Mouse (Mus musculus) limb, embryonic 10.5 days (tissue): ENCODE measurements at regions not wholly inside any gene's neighbourhood (a gene's known extent, or its start where the extent isn't known, plus 50 kb on each side); places are given as distances from the start of the nearest gene placed in this dataset.
"Not testable (repeated sequence)": the region's sequence is repeated elsewhere in the genome, so short reads cannot be mapped to it uniquely, and the experiment has no call there.

Source experiments
- DNase-seq: peaks from one replicate; pipeline ENCODE4 v3.0.0-alpha.2; 2017; ENCODE audit warnings: low spot score
- H3K27ac ChIP-seq: fragments of 300-500 bp; sonication (generic); 2 replicates; pipeline ENCODE4 v1.5.1; 2016; ENCODE audit warnings: mild to moderate bottlenecking
- H3K27me3 ChIP-seq: fragments of 300-500 bp; sonication (generic); 2 replicates; pipeline ENCODE4 v1.6.1; 2016; ENCODE audit warnings: low read depth, mild to moderate bottlenecking; ENCODE audit not compliant: poor library complexity, severe bottlenecking
- H3K36me3 ChIP-seq: fragments of 300-500 bp; sonication (generic); 2 replicates; pipeline ENCODE4 v1.6.1; 2016; ENCODE audit warnings: mild to moderate bottlenecking, moderate library complexity
- H3K4me1 ChIP-seq: fragments of 300-500 bp; sonication (generic); 2 replicates; pipeline ENCODE4 v1.6.1; 2016
- H3K4me3 ChIP-seq: fragments of 300-500 bp; sonication (generic); 2 replicates; pipeline ENCODE4 v1.5.1; 2016; ENCODE audit warnings: mild to moderate bottlenecking, moderate library complexity
- H3K9me3 ChIP-seq: fragments of 300-500 bp; sonication (generic); replicated peaks from 2 replicates; pipeline ENCODE4 v1.6.1; 2016; ENCODE audit warnings: mild to moderate bottlenecking
- WGBS: fragments of 180-500 bp; shearing (Covaris S2); methylation state at CpG from one replicate; pipeline ENCODE4 v1.1.7; 2016; 5-methylcytosine and 5-hydroxymethylcytosine counted together

GRCm38 (mm10) chr11:12913401-12913800, 448.6 kb upstream of the Cobl start:
- not testable (repeated sequence) for DNase-seq, H3K27ac ChIP-seq, H3K27me3 ChIP-seq, H3K9me3 ChIP-seq, H3K4me3 ChIP-seq, H3K36me3 ChIP-seq, H3K4me1 ChIP-seq
- 39% methylated on average over 6 of the region's 6 CpGs for WGBS

- H3K4me1 ChIP-seq, result no peaks in the 10 kb centered on the region
- H3K36me3 ChIP-seq, result no peaks in the 10 kb centered on the region
- no peaks in the 10 kb centered on the region for H3K9me3 ChIP-seq
- no peak overlapping the region for H3K4me3 ChIP-seq
- H3K27ac ChIP-seq, result no peak overlapping the region
- DNase-seq, result no peak
- 87% methylated on average over 1 of the region's 1 CpGs for whole genome bisulfite sequencing
- no peaks in the 10 kb centered on the region for H3K27me3 ChIP-seq
Measured at GRCm38 (mm10) chr11:12873712-12874111, 409.0 kb upstream of the Cobl start.

- WGBS, result 90% methylated on average over 2 of the region's 2 CpGs
Measured at GRCm38 (mm10) chr11:12872802-12873201, 408.0 kb upstream of the Cobl start.

GRCm38 (mm10) chr11:12872399-12872798, 407.6 kb upstream of the Cobl start:
- 68% methylated on average over 1 of the region's 1 CpGs for WGBS
- no peak for DNase-seq

More at GRCm38 (mm10) chr11:12872802-12873201, 408.0 kb upstream of the Cobl start:
- no peaks in the 10 kb centered on the region for H3K36me3 ChIP-seq
- H3K27me3 ChIP-seq, result no peaks in the 10 kb centered on the region
- no peaks in the 10 kb centered on the region for H3K4me1 ChIP-seq
- no peak for DNase-seq
- no peak overlapping the region for H3K4me3 ChIP-seq
- no peaks in the 10 kb centered on the region for H3K9me3 ChIP-seq
- no peak overlapping the region for H3K27ac ChIP-seq

GRCm38 (mm10) chr11:12867541-12867940, 402.8 kb upstream of the Cobl start:
- Histone ChIP-seq H3K27me3 (no peaks in the 10 kb centered on the region), H3K4me3 (no peak overlapping the region), H3K27ac (no peak overlapping the region), H3K9me3 (no peaks in the 10 kb centered on the region), H3K36me3 (no peaks in the 10 kb centered on the region), H3K4me1 (no peaks in the 10 kb centered on the region)
- no peak for DNase-seq

More at GRCm38 (mm10) chr11:12872399-12872798, 407.6 kb upstream of the Cobl start:
- no peaks in the 10 kb centered on the region for H3K27me3 ChIP-seq
- no peak overlapping the region for H3K27ac ChIP-seq
- no peaks in the 10 kb centered on the region for H3K9me3 ChIP-seq
- no peaks in the 10 kb centered on the region for H3K36me3 ChIP-seq
- no peaks in the 10 kb centered on the region for H3K4me1 ChIP-seq
- H3K4me3 ChIP-seq, result no peak overlapping the region

- no peak for DNase-seq
- H3K4me3 ChIP-seq, result no peak overlapping the region
- H3K36me3 ChIP-seq, result no peaks in the 10 kb centered on the region
- no peaks in the 10 kb centered on the region for H3K27me3 ChIP-seq
- H3K27ac ChIP-seq, result no peak overlapping the region
- no peaks in the 10 kb centered on the region for H3K9me3 ChIP-seq
- no peaks in the 10 kb centered on the region for H3K4me1 ChIP-seq
- 90% methylated on average over 2 of the region's 2 CpGs for WGBS
Measured at GRCm38 (mm10) chr11:12865034-12865620, 400.4 kb upstream of the Cobl start.

- DNase-seq, result no peak
- 81% methylated on average over 1 of the region's 1 CpGs for WGBS
- H3K9me3 ChIP-seq, result no peaks in the 10 kb centered on the region
- no peaks in the 10 kb centered on the region for H3K27me3 ChIP-seq
- no peak overlapping the region for H3K27ac ChIP-seq
- no peaks in the 10 kb centered on the region for H3K4me1 ChIP-seq
- H3K36me3 ChIP-seq, result no peaks in the 10 kb centered on the region
- no peak overlapping the region for H3K4me3 ChIP-seq
Measured at GRCm38 (mm10) chr11:12859344-12859930, 394.7 kb upstream of the Cobl start.

GRCm38 (mm10) chr11:12858274-12858884, 393.6 kb upstream of the Cobl start:
- no peaks in the 10 kb centered on the region for H3K36me3 ChIP-seq
- H3K9me3 ChIP-seq, result no peaks in the 10 kb centered on the region
- no peaks in the 10 kb centered on the region for H3K4me1 ChIP-seq
- H3K27ac ChIP-seq, result no peak overlapping the region
- no peaks in the 10 kb centered on the region for H3K27me3 ChIP-seq
- 86% methylated on average over 2 of the region's 2 CpGs for WGBS
- no peak for DNase-seq
- H3K4me3 ChIP-seq, result no peak overlapping the region

- Histone ChIP-seq H3K27ac (no peak overlapping the region), H3K4me1 (no peaks in the 10 kb centered on the region), H3K9me3 (no peaks in the 10 kb centered on the region), H3K36me3 (no peaks in the 10 kb centered on the region), H3K27me3 (no peaks in the 10 kb centered on the region), H3K4me3 (no peak overlapping the region)
- 83% methylated on average over 6 of the region's 6 CpGs for WGBS
- no peak for DNase-seq
Measured at GRCm38 (mm10) chr11:12857358-12858199, 392.8 kb upstream of the Cobl start.

GRCm38 (mm10) chr11:12847793-12848192, 383.0 kb upstream of the Cobl start:
- no peaks in the 10 kb centered on the region for H3K27me3 ChIP-seq
- H3K4me3 ChIP-seq, result no peak overlapping the region
- H3K27ac ChIP-seq, result no peak overlapping the region
- no peaks in the 10 kb centered on the region for H3K9me3 ChIP-seq
- no peaks in the 10 kb centered on the region for H3K36me3 ChIP-seq
- no peak for DNase-seq
- no peaks in the 10 kb centered on the region for H3K4me1 ChIP-seq

GRCm38 (mm10) chr11:12843631-12844423, 379.1 kb upstream of the Cobl start:
- Histone ChIP-seq H3K36me3 (no peaks in the 10 kb centered on the region), H3K9me3 (no peaks in the 10 kb centered on the region), H3K4me3 (no peak overlapping the region), H3K27me3 (no peaks in the 10 kb centered on the region), H3K4me1 (no peaks in the 10 kb centered on the region), H3K27ac (no peak overlapping the region)
- DNase-seq, result no peak

GRCm38 (mm10) chr11:12841393-12841792, 376.6 kb upstream of the Cobl start:
- Histone ChIP-seq H3K27ac (no peak overlapping the region), H3K27me3 (no peaks in the 10 kb centered on the region), H3K4me3 (no peak overlapping the region), H3K4me1 (no peaks in the 10 kb centered on the region), H3K36me3 (no peaks in the 10 kb centered on the region), H3K9me3 (no peaks in the 10 kb centered on the region)
- no peak for DNase-seq
- 89% methylated on average over 2 of the region's 2 CpGs for WGBS
